Mouse (Mus musculus) layer of hippocampus, adult 11-12 months (tissue): Measurements from ENCODE around the gene Phactr2.

ENCODE experiments used
- DNase-seq: peaks from one replicate; pipeline ENCODE4 v3.0.0; 2022; ENCODE audit warnings: low spot score

Phactr2 gene

GRCm38 (mm10) chr10:13331405-13332032 is 142.7 kb downstream of the Phactr2 start:
- no peak for DNase-seq

GRCm38 (mm10) chr10:13328602-13329001 is 145.6 kb downstream of the Phactr2 start:
- DNase-seq = no peak

DNA sequence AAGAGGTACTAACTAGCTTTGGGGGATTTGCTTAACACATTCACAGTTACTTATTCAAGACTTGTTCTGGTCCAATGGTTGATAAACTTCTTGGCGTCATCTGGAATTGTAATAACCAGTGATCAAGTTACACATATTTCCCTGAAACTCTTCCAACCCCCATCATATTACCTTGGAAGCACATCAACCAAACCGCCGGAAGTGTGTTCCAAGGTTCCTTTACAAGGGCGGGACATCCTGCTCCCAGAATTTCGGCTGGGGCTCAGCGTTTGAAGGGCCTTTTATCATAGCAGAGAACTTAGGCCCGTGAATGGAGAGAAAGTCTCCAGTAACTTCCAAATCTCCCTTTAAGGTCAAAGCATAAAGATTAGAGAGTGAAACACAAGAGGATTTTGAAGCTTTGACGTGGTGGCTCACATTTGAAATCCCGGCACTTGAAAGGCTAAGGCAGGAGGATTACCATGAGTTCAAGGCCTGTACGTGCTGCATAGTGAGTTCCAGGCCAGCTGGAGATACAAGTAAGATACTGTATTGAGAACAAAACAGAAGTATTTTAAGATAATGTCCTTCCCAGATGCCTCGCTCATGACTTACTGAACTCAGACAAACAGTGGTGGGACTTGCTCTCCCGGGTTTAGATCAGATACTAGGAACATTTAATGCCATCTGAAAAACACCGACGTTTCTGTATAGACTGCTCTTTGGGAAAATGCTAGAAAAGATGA is 147.9 kb downstream of the Phactr2 start:
- no peak for DNase-seq

- DNase-seq = peak; percentile 21
Measured at GRCm38 (mm10) chr10:13323806-13324411, 150.3 kb downstream of the Phactr2 start.

DNA sequence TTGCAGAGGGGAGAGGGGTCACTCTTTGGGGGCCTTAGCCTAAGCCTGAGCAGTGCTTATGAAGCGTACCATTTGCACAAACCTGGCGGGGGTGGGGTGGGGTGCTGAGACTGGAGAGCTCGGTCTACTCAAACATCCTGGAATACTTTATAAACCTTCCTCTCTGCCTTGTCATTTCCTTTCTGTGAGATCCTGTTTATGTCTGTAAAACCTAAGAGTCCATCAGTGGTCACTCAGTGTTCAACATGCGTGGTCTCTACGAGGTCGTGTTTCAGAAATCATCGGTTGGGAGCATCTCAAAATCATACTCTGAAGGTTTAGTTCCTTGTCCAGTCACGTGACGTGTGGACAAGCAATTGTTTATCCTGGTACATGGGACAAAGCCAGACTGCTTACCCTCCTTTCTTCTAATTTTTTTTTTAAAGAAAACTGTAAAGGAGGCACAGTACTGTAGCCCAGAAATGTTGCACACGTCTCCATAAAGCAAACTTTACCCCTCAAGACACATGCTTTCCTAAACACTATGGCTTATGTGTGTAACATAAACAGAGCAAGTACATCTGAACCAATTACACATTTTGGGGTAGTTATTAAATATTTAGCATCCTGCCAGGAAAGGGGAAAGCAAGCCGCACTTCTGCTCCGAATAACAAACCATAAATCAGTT is 150.9 kb downstream of the Phactr2 start:
- no peak for DNase-seq

DNA sequence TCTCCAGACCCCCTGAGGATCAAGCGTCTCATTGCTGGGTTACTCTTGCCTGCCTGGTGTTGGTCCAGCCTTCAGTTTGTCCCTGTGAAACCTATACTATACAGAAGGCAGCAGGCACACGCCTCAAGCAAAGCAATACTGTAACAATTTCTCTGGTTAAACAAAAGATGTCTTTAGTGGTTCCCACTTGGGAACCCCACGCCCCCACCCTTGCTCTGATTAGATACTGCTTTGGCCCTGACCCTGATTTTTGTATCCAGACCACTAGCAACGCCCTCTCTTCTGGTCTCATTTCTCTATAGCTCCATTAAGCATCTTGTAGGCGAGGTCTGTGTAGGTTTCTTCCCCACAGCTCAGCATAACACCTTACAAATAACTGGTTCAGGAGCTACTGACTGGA is 159.2 kb downstream of the Phactr2 start:
- no peak for DNase-seq

- DNase-seq = no peak
Measured at GRCm38 (mm10) chr10:13312576-13312975, 161.6 kb downstream of the Phactr2 start.

GRCm38 (mm10) chr10:13311612-13312011 is 162.6 kb downstream of the Phactr2 start:
- no peak for DNase-seq

- no peak for DNase-seq
Measured at GRCm38 (mm10) chr10:13310075-13310474, 164.1 kb downstream of the Phactr2 start.

- DNase-seq = no peak
Measured at GRCm38 (mm10) chr10:13304641-13305241, 169.5 kb downstream of the Phactr2 start.

GRCm38 (mm10) chr10:13303271-13304265 is 170.6 kb downstream of the Phactr2 start:
- DNase-seq = no peak

DNA sequence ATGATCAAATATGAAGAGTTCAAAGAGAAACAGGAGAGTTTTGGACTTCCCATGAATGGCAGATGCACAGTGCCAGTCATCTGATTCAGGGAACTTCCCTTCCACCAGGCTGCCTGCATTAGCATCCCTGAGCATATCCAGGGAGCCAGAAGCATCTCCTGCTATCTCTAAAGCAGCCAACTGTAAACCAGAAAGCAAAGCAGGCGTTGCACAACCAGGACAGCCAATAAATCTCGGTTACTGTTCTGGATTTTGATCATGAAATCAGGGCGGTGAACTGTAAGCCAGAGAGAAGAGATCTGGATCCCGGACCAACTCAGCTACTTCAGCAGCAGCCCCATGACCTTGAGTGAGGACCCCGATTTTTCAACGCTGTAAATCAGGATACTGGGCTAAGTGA is 173.6 kb downstream of the Phactr2 start:
- no peak for DNase-seq

- DNase-seq = no peak
Measured at GRCm38 (mm10) chr10:13300196-13300595, 174.0 kb downstream of the Phactr2 start.

GRCm38 (mm10) chr10:13294886-13295285 is 179.3 kb downstream of the Phactr2 start:
- DNase-seq = no peak

- DNase-seq = no peak
Measured at GRCm38 (mm10) chr10:13292026-13292425, 182.2 kb downstream of the Phactr2 start.

GRCm38 (mm10) chr10:13289252-13289961 is 184.8 kb downstream of the Phactr2 start:
- DNase-seq = no peak

DNA sequence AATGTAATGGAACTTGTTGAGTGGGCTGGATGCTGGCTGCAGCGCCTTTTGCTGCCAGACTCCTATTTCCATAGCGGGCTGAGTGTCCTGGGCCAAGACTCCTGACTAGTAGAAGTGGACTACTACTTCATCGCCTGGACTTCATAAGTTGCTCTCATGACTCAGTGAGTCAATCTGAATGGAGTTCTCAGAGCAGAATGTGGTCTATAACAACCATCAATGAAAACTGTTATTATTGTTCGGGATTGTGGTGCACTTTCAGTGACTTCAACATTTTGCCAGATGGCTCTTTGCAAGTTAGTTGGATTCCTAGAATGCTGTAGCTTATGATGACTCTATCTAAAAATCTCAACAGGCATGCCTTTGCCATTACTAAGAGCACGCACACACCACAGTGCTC is 185.9 kb downstream of the Phactr2 start:
- no peak for DNase-seq

- no peak for DNase-seq
Measured at GRCm38 (mm10) chr10:13283441-13283840, 190.8 kb downstream of the Phactr2 start.

DNA sequence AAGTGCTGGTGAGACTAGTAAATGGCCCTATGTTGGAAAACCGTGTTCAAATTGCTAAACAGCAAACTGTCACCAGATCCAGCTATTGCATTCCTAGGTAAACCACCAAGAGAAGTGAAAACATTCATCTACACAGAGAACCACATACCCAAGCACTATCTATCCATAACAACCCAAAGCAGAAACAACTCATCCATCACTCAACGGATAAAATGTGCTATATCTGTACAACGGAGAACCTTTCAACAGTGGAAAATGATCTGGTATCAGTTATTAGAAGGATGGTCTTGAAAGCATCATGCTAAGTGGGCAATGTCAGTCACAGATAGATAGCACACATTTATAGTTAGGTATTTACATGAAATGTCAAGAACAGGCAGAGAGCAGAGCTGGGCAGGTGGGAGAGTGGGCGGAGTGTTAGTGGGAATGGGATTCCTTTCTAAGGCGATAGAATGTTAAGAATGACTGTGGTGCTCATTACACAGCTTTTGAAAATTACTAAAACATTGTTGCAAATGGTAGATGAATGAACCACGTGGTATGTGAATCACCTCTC is 193.8 kb downstream of the Phactr2 start:
- DNase-seq = no peak

DNA sequence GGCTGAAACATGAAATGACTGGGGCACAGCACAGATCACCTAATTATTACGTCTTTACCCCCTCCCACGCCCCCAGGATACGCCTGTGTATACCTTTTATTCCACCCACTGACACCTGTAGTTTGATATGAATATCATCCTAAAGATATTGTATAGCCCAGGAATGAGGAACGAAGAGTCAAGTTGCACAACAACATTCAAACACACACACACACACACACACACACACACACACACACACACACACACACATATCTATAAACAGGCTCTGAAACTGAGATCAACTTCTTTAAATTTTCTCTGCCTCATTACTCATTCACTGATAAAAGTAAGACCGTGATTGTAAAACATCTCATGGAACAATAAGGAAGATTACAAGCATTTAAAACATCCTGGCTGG is 197.9 kb downstream of the Phactr2 start:
- no peak for DNase-seq
